In genomic region chr11:10724991-10725390, GRCm38 (mm10) we compare ENCODE assay signal across 30 mouse cellular contexts.
"Had no signal": no experiment of that assay in that cellular context is flagged by ENCODE, and none has a peak within 500 bp of the region (broad histone marks: within the 10 kb centered on the region; RNA-seq: fewer than 3 reads in every experiment).

No protein-coding gene starts in this region.

- H3K36me3 ChIP-seq: heart, embryonic 12.5 days; heart, embryonic 13.5 days; heart, embryonic 15.5 days; hindbrain, embryonic 10.5 days; hindbrain, embryonic 12.5 days; hindbrain, embryonic 13.5 days; hindbrain, embryonic 15.5 days; intestine, embryonic 15.5 days; kidney, embryonic 15.5 days had no signal

- H3K9ac ChIP-seq: heart, embryonic 12.5 days; heart, embryonic 13.5 days; heart, embryonic 15.5 days; hindbrain, embryonic 12.5 days; hindbrain, embryonic 13.5 days; hindbrain, embryonic 14.5 days; hindbrain, embryonic 15.5 days; intestine, embryonic 15.5 days; kidney, embryonic 15.5 days had no signal

- H3K4me3 ChIP-seq: heart, embryonic 12.5 days; heart, embryonic 13.5 days; heart, embryonic 15.5 days; hindbrain, embryonic 10.5 days; hindbrain, embryonic 12.5 days; hindbrain, embryonic 13.5 days; hindbrain, embryonic 15.5 days; intestine, embryonic 15.5 days; kidney, embryonic 15.5 days; layer of hippocampus, adult 2 months; left cerebral cortex, adult 2 months had no signal

- H3K27me3 ChIP-seq: heart, embryonic 12.5 days; heart, embryonic 13.5 days; heart, embryonic 15.5 days; hindbrain, embryonic 12.5 days; hindbrain, embryonic 13.5 days; hindbrain, embryonic 15.5 days; intestine, embryonic 15.5 days; kidney, embryonic 15.5 days had no signal

- DNase-seq: heart, postnatal 10 days; heart, postnatal 14 days; heart, postnatal 36 days; heart, postnatal 4 days; kidney, adult 11 months; kidney, adult 18-20 months; kidney, adult 2 months; kidney, adult 8-10 months; kidney, adult 9 months; kidney, postnatal 10 days; kidney, postnatal 14 days; kidney, postnatal 25 days; kidney, postnatal 36 days; kidney, postnatal 4 days; layer of hippocampus, adult 9-11 months; layer of hippocampus, postnatal 36 days had no signal

- H3K27ac ChIP-seq: heart, embryonic 13.5 days; heart, embryonic 15.5 days; hindbrain, embryonic 10.5 days; hindbrain, embryonic 12.5 days; hindbrain, embryonic 13.5 days; hindbrain, embryonic 14.5 days; hindbrain, embryonic 15.5 days; hindbrain, postnatal 0 days; intestine, embryonic 15.5 days; kidney, embryonic 15.5 days; kidney, postnatal 0 days; layer of hippocampus, adult 2 months; left cerebral cortex, adult 2 months had no signal

- H3K9me3 ChIP-seq: heart, embryonic 12.5 days; heart, embryonic 13.5 days; heart, embryonic 15.5 days; hindbrain, embryonic 10.5 days; hindbrain, embryonic 12.5 days; hindbrain, embryonic 13.5 days; hindbrain, embryonic 15.5 days; intestine, embryonic 15.5 days; kidney, embryonic 15.5 days had no signal

- H3K4me1 ChIP-seq: heart, embryonic 12.5 days; heart, embryonic 13.5 days; heart, embryonic 15.5 days; hindbrain, embryonic 10.5 days; hindbrain, embryonic 12.5 days; hindbrain, embryonic 13.5 days; hindbrain, embryonic 15.5 days; intestine, embryonic 15.5 days; kidney, embryonic 15.5 days had no signal
